Mouse (Mus musculus): ENCODE data around the gene Fars2. TPM values are rescaled to one million over a fixed set of nuclear protein-coding genes. Genes with fewer than 3 reads are reported as not detected.
"Not testable (repeated sequence)": the region's sequence is repeated elsewhere in the genome, so short reads cannot be mapped to it uniquely, and the experiment has no call there.

Gene Fars2
- polyA plus RNA-seq, 1 experiment from 2014 or later = 33.4 TPM

- WGBS = 88% methylated on average over 4 of the region's 4 CpGs
- Histone ChIP-seq H3K9me3 (no peaks in the 10 kb centered on the region), H3K27ac (no peak overlapping the region), H3K9ac (no peak overlapping the region), H3K27me3 (no peaks in the 10 kb centered on the region), H3K4me1 (no peaks in the 10 kb centered on the region), H3K4me3 (no peak overlapping the region), H3K4me2 (no peak overlapping the region), H3K36me3 (no peaks in the 10 kb centered on the region)
- no peak for ATAC-seq (ENCODE audit: insufficient number of reproducible peaks, low FRiP score, low TSS enrichment, low read depth)
Observed at GRCm38 (mm10) chr13:36357469-36357868, 240.3 kb downstream of the Fars2 start.

DNA sequence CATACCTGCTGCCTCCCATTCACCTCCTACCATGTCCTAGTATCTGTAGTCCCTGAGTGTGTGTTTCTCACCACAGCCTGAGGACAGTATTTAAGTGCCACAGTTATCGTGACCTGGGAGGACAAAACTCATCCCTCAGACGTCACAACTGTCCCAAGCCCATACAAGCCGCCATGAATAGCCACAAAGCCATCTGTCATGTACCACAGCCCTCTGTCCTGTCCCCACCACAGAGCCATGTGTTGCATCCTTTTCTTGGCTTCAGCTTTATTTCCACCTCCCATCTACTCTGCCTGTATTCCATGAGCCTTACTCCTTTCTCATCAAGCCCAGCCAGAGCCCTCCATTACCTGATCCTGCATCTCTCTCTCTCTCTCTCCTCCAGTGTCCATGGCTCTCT is 244.2 kb downstream of the Fars2 start:
- no peak overlapping the region for H3K9ac ChIP-seq
- H3K4me1 ChIP-seq = no peaks in the 10 kb centered on the region
- H3K4me2 ChIP-seq = no peak overlapping the region
- no peaks in the 10 kb centered on the region for H3K9me3 ChIP-seq
- no peaks in the 10 kb centered on the region for H3K27me3 ChIP-seq
- no peak overlapping the region for H3K4me3 ChIP-seq
- no peaks in the 10 kb centered on the region for H3K36me3 ChIP-seq
- WGBS = 90% methylated on average over 3 of the region's 3 CpGs
- no peak overlapping the region for H3K27ac ChIP-seq
- ATAC-seq (ENCODE audit: insufficient number of reproducible peaks, low FRiP score, low TSS enrichment, low read depth) = no peak

DNA sequence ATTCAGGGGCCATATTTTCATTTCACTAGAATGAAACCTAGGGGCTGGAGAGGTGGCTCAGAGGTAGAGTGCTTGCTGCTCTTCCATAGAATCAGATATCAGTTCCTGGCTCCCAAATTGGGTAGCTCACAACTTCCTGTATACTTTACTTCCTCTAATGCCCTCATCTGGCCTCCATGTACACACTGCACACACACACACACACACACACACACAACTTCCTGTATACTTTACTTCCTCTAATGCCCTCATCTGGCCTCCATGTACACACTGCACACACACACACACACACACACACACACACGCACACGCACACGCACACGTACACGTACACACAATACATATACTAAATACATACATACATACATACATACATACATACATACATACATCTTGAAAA is 248.5 kb downstream of the Fars2 start:
- not testable (repeated sequence) for H3K27me3 ChIP-seq; H3K36me3 ChIP-seq; H3K9ac ChIP-seq; H3K4me1 ChIP-seq; H3K9me3 ChIP-seq; H3K4me3 ChIP-seq; H3K27ac ChIP-seq; ATAC-seq (ENCODE audit: insufficient number of reproducible peaks, low FRiP score, low TSS enrichment, low read depth); H3K4me2 ChIP-seq
- 90% methylated on average over 5 of the region's 5 CpGs for WGBS

- H3K27ac ChIP-seq = no peak overlapping the region
- no peak overlapping the region for H3K4me2 ChIP-seq
- H3K4me1 ChIP-seq = no peaks in the 10 kb centered on the region
- no peak overlapping the region for H3K9ac ChIP-seq
- no peak overlapping the region for H3K4me3 ChIP-seq
- H3K36me3 ChIP-seq = no peaks in the 10 kb centered on the region
- 50% methylated on average over 6 of the region's 6 CpGs for WGBS
- H3K27me3 ChIP-seq = no peaks in the 10 kb centered on the region
- ATAC-seq (ENCODE audit: insufficient number of reproducible peaks, low FRiP score, low TSS enrichment, low read depth) = no peak
- no peaks in the 10 kb centered on the region for H3K9me3 ChIP-seq
Observed at GRCm38 (mm10) chr13:36366304-36366703, 249.1 kb downstream of the Fars2 start.

GRCm38 (mm10) chr13:36367712-36368491 is 250.7 kb downstream of the Fars2 start:
- H3K4me3 ChIP-seq = no peak overlapping the region
- ATAC-seq (ENCODE audit: insufficient number of reproducible peaks, low FRiP score, low TSS enrichment, low read depth) = no peak
- no peak overlapping the region for H3K27ac ChIP-seq
- H3K9me3 ChIP-seq = no peaks in the 10 kb centered on the region
- H3K9ac ChIP-seq = no peak overlapping the region
- no peaks in the 10 kb centered on the region for H3K36me3 ChIP-seq
- no peaks in the 10 kb centered on the region for H3K4me1 ChIP-seq
- H3K27me3 ChIP-seq = no peaks in the 10 kb centered on the region
- no peak overlapping the region for H3K4me2 ChIP-seq

GRCm38 (mm10) chr13:36368799-36369198 is 251.6 kb downstream of the Fars2 start:
- WGBS = 68% methylated on average over 3 of the region's 3 CpGs
- Histone ChIP-seq H3K36me3 (no peaks in the 10 kb centered on the region), H3K27ac (no peak overlapping the region), H3K4me3 (no peak overlapping the region), H3K9ac (no peak overlapping the region), H3K4me1 (no peaks in the 10 kb centered on the region), H3K27me3 (no peaks in the 10 kb centered on the region), H3K9me3 (no peaks in the 10 kb centered on the region), H3K4me2 (no peak overlapping the region)
- no peak for ATAC-seq (ENCODE audit: insufficient number of reproducible peaks, low FRiP score, low TSS enrichment, low read depth)

DNA sequence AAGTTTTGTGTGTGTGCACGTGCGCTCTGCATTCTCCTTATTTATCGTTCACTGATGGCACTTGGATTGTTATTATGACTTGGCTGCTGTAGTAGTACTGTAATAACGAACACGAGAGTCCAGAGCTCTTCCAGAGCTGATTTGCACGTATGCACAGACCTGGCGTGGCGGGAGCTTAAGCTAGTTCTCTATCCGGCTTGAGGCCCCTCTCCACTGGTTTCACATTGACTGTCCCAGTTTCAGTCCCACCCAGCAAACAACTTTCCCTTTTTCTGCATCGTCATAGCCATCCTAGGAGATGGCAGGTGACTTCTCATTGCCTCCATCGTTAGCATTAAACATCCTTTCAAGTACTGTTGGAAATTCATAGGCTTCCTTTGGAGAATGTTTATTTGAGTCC is 252.2 kb downstream of the Fars2 start:
- Histone ChIP-seq H3K9me3 (no peaks in the 10 kb centered on the region), H3K4me1 (no peaks in the 10 kb centered on the region), H3K4me2 (no peak overlapping the region), H3K9ac (no peak overlapping the region), H3K27me3 (no peaks in the 10 kb centered on the region), H3K36me3 (no peaks in the 10 kb centered on the region), H3K4me3 (no peak overlapping the region), H3K27ac (no peak overlapping the region)
- ATAC-seq (ENCODE audit: insufficient number of reproducible peaks, low FRiP score, low TSS enrichment, low read depth) = no peak
- WGBS = 73% methylated on average over 11 of the region's 11 CpGs

DNA sequence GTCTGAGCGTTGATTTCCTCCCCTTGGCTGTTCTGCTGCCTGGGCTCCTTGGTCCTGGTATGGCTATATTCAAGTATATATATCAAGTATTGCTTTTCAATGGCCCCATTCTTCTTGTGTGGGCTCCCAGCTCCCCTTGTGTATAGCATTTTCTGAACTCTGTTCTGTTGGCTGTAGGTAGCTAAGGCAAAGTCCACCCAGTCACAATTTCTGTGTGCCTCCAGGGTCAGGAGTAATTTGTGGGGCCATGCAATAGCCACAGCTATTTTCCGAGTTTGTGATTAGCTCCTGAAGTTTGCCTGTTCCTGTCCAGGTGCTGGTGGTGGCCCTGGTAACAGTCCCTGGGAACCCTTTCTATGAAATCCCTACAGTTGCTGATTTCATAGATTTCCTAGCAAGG is 266.0 kb downstream of the Fars2 start:
- no peaks in the 10 kb centered on the region for H3K9me3 ChIP-seq
- H3K4me2 ChIP-seq = no peak overlapping the region
- WGBS = 66% methylated on average over 2 of the region's 2 CpGs
- no peak overlapping the region for H3K4me3 ChIP-seq
- no peak overlapping the region for H3K9ac ChIP-seq
- ATAC-seq (ENCODE audit: insufficient number of reproducible peaks, low FRiP score, low TSS enrichment, low read depth) = no peak
- H3K4me1 ChIP-seq = no peaks in the 10 kb centered on the region
- no peaks in the 10 kb centered on the region for H3K36me3 ChIP-seq
- H3K27me3 ChIP-seq = no peaks in the 10 kb centered on the region
- H3K27ac ChIP-seq = no peak overlapping the region

DNA sequence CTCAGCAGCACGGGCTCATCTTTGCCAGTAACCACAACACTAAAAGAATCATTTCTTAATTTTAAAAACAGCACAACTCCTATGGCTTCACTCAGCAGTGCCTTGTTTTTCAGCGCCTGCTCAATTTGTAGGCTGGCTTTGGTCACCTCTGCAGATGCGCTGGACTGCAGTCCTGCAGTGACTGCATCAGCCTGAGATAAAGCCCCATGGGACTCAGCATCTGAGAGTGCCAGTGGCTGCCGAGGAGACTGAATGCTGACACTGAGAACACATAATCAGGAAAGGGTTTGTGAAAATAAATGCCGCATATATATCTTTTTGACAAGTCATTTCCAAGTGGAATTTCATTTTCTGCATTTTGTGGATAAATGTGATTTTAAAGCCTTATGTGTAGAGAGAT is 268.9 kb downstream of the Fars2 start:
- H3K36me3 ChIP-seq = no peaks in the 10 kb centered on the region
- no peak overlapping the region for H3K4me2 ChIP-seq
- H3K9me3 ChIP-seq = no peaks in the 10 kb centered on the region
- H3K9ac ChIP-seq = no peak overlapping the region
- H3K4me3 ChIP-seq = no peak overlapping the region
- no peak overlapping the region for H3K27ac ChIP-seq
- H3K4me1 ChIP-seq = no peaks in the 10 kb centered on the region
- H3K27me3 ChIP-seq = no peaks in the 10 kb centered on the region
- WGBS = 75% methylated on average over 5 of the region's 5 CpGs
- no peak for ATAC-seq (ENCODE audit: insufficient number of reproducible peaks, low FRiP score, low TSS enrichment, low read depth)

DNA sequence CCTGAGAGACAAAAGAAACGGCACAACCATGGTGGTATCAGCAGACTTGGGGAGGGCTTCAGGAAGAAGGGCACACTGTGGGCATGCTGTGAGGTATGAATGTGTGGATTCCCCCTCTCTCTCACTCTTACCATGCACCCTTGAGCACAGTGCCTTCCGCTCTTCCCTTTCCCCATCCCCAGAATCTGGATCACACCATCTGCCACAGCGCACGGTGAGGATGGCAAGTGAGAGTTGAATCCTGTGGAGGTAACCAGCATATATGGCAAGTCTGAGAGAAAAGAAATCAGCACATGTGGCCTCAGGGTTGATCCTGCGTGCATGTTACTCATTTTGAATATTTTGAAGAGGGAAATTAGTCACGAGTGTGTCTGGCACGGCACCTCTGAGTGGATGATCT is 274.7 kb downstream of the Fars2 start:
- ATAC-seq (ENCODE audit: insufficient number of reproducible peaks, low FRiP score, low TSS enrichment, low read depth) = no peak
- no peaks in the 10 kb centered on the region for H3K9me3 ChIP-seq
- H3K9ac ChIP-seq = no peak overlapping the region

DNA sequence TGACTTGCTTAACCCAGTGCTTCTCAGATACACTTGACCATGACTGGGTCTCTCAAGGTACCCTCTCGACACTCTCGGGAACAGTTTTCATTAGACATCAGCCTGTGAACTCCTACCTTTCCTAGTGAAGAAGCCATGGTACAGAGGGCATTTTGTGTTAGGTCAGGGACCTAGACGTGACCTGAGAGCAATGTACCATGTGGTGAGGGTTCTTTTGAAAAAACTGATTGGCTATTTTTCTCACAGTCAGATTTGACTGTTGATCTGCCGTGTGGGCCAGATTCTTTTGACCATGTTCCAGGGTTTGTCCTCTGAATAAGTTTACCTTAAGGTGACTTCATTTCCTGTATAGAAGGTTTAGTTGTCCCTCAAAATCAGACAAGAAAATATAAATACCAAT is 275.5 kb downstream of the Fars2 start:
- no peaks in the 10 kb centered on the region for H3K9me3 ChIP-seq
- no peaks in the 10 kb centered on the region for H3K36me3 ChIP-seq
- H3K4me1 ChIP-seq = no peaks in the 10 kb centered on the region
- H3K27ac ChIP-seq = no peak overlapping the region
- no peak for ATAC-seq (ENCODE audit: insufficient number of reproducible peaks, low FRiP score, low TSS enrichment, low read depth)
- no peak overlapping the region for H3K9ac ChIP-seq
- no peak overlapping the region for H3K4me3 ChIP-seq
- no peaks in the 10 kb centered on the region for H3K27me3 ChIP-seq
- no peak overlapping the region for H3K4me2 ChIP-seq
- 86% methylated on average over 4 of the region's 4 CpGs for WGBS

More for the DNA sequence above, 274.7 kb downstream of the Fars2 start:
- no peaks in the 10 kb centered on the region for H3K27me3 ChIP-seq
- WGBS = 70% methylated on average over 7 of the region's 7 CpGs
- H3K36me3 ChIP-seq = no peaks in the 10 kb centered on the region
- no peaks in the 10 kb centered on the region for H3K4me1 ChIP-seq
- H3K27ac ChIP-seq = no peak overlapping the region
- H3K4me3 ChIP-seq = no peak overlapping the region
- H3K4me2 ChIP-seq = no peak overlapping the region

- no peaks in the 10 kb centered on the region for H3K36me3 ChIP-seq
- no peaks in the 10 kb centered on the region for H3K9me3 ChIP-seq
- no peak overlapping the region for H3K9ac ChIP-seq
- no peaks in the 10 kb centered on the region for H3K4me1 ChIP-seq
- H3K27me3 ChIP-seq = no peaks in the 10 kb centered on the region
- no peak overlapping the region for H3K27ac ChIP-seq
- 79% methylated on average over 2 of the region's 2 CpGs for WGBS
- no peak for ATAC-seq (ENCODE audit: insufficient number of reproducible peaks, low FRiP score, low TSS enrichment, low read depth)
- no peak overlapping the region for H3K4me2 ChIP-seq
- H3K4me3 ChIP-seq = no peak overlapping the region
Observed at GRCm38 (mm10) chr13:36401011-36401410, 283.8 kb downstream of the Fars2 start.

DNA sequence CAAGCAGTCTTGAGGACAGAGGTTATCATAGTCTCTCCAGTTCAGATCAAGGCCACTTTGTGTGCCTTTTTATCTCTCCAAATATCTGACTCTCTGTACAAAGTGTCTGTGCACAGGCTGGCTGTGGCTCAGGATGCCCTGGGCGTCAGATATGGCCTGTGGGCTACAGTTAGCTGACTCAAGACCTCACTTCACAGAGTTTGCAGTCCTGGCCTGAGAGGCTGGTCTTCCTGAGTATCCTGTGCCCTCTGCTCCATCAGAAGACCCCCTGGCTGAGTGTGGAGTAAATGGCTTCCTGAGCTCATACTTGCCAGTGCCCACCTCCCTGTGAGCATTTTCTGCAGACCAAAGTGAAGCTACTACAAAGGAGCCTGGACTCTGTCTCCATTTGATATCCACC is 296.1 kb downstream of the Fars2 start:
- no peaks in the 10 kb centered on the region for H3K4me1 ChIP-seq
- H3K9me3 ChIP-seq = no peaks in the 10 kb centered on the region
- H3K9ac ChIP-seq = no peak overlapping the region
- 80% methylated on average over 1 of the region's 1 CpGs for WGBS
- no peak overlapping the region for H3K4me3 ChIP-seq
- no peaks in the 10 kb centered on the region for H3K36me3 ChIP-seq
- H3K27ac ChIP-seq = no peak overlapping the region
- no peak for ATAC-seq (ENCODE audit: insufficient number of reproducible peaks, low FRiP score, low TSS enrichment, low read depth)
- no peaks in the 10 kb centered on the region for H3K27me3 ChIP-seq
- H3K4me2 ChIP-seq = no peak overlapping the region
